Mouse (Mus musculus): ENCODE measurements around the gene Ppp3r2. TPM values are rescaled to one million over a fixed set of nuclear protein-coding genes. Genes with fewer than 3 reads are reported as not detected.

Gene Ppp3r2
- not detected for polyA plus RNA-seq (2017; shearing (Covaris generic))

DNA sequence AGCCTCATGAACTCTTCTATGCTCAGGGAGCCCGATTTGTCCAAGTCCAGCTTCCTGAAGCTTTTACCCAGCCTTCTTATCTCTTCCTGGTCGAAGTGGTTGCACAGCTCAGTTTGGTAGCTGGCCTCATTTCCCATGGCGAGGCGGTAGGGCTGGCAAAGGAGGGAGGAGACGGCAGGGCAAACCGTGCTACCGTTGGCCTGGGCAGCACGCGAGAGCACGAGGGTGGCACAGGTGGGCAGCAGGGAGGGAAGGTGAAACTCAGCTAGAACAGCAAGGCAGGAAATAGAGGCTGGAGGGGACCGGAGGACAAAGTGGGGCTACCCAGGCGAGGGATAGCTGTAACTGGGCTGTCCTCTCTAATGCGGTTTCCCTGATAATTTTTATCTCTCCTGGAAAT is at the start of gene Ppp3r2:
TSS of gene Ppp3r2 (minus strand) at position 213 of the 400 bp plus-strand sequence.

GRCm38 (mm10) chr4:49631319-49632138 is 50.3 kb downstream of the Ppp3r2 start, which contains the start of gene Rnf20:
Gene Rnf20, plus strand, starts transcription at chr4:49632006.

Other genes with a start within 250 kb of the Ppp3r2 start
- not detected for gene Acnat1, start 208.1 kb downstream of the Ppp3r2 start, polyA plus RNA-seq (2017; shearing (Covaris generic))
- not detected for gene Baat, start 175.5 kb downstream of the Ppp3r2 start, polyA plus RNA-seq (2017; shearing (Covaris generic))
- gene Mrpl50, start 160.9 kb downstream of the Ppp3r2 start, polyA plus RNA-seq (2017; shearing (Covaris generic)): 28.3 TPM
- 4.2 TPM for gene Zfp189, start 160.8 kb downstream of the Ppp3r2 start, polyA plus RNA-seq (2017; shearing (Covaris generic))
- gene Aldob, start 132.5 kb downstream of the Ppp3r2 start, polyA plus RNA-seq (2017; shearing (Covaris generic)): not detected
- gene Tmem246, start 84.1 kb downstream of the Ppp3r2 start, polyA plus RNA-seq (2017; shearing (Covaris generic)): not detected
- gene Rnf20, start 50.0 kb downstream of the Ppp3r2 start, polyA plus RNA-seq (2017; shearing (Covaris generic)): 51.2 TPM
- gene Grin3a, start 163.7 kb upstream of the Ppp3r2 start, polyA plus RNA-seq (2017; shearing (Covaris generic)): 0.10 TPM

Measured in CD4-positive, CD25-positive, alpha-beta regulatory T cell (primary cell).